Comparison of ENCODE assay signal across 8 mouse cellular contexts in genomic region chr2:35337419-35337818, GRCm38 (mm10). TPM values are rescaled to one million over a fixed set of nuclear protein-coding genes. Genes with fewer than 3 reads are reported as not detected.
DNase-seq lines count a peak whose midpoint lies in the region; ATAC-seq lines count a peak whose summit lies in the region.

No protein-coding gene starts in this region.

- peak overlapping the region; percentile 96 for H3K4me2 ChIP-seq in forebrain, embryonic 13.5 days
- H3K4me2 ChIP-seq in intestine, embryonic 15.5 days (replicated peaks), result peak overlapping the region; percentile 94

- no peaks in the 10 kb centered on the region for H3K9me3 ChIP-seq in forebrain, embryonic 13.5 days (replicated peaks)
- H3K9me3 ChIP-seq in intestine, embryonic 15.5 days, result no peaks in the 10 kb centered on the region

- intact Hi-C loops in heart, postnatal 36 days (cut with DNase I), result loop anchor here (2.0 kb wide), 1 partner anchor 15 kb away; no protein-coding TSS in a partner anchor

- peaks cover 17% of the 10 kb centered on the region for H3K4me1 ChIP-seq in forebrain, embryonic 13.5 days
- H3K4me1 ChIP-seq in intestine, embryonic 15.5 days (replicated peaks), result peaks cover 22% of the 10 kb centered on the region

- no peaks in the 10 kb centered on the region for H3K27me3 ChIP-seq in forebrain, embryonic 13.5 days
- no peaks in the 10 kb centered on the region for H3K27me3 ChIP-seq in intestine, embryonic 15.5 days (replicated peaks)

- peak overlapping the region; percentile 67 for H3K4me3 ChIP-seq in forebrain, embryonic 13.5 days
- H3K4me3 ChIP-seq in intestine, embryonic 15.5 days (replicated peaks), result peak overlapping the region; percentile 79

- ATAC-seq in forebrain, embryonic 13.5 days, result no peak
- ATAC-seq in intestine, embryonic 15.5 days, result no peak; the same call in 1 of the 2 replicates
- ATAC-seq in megakaryocyte-erythroid progenitor cell, adult 5-6 weeks (replicated peaks; ENCODE audit: low FRiP score, low TSS enrichment, poor library complexity, severe bottlenecking), result no peak
- ATAC-seq in cerebellum, adult (ENCODE audit: insufficient number of reproducible peaks, low FRiP score, low TSS enrichment), result no peak

- peak; percentile 95 for DNase-seq in heart, adult 11 months
- no peak for DNase-seq in heart, postnatal 36 days
- DNase-seq in lung, postnatal 10 days, result peak; percentile 45
- DNase-seq in yolk sac, embryonic 10.5 days (ENCODE audit: low spot score), result no peak

- peak overlapping the region; percentile 72 for H3K9ac ChIP-seq in forebrain, embryonic 13.5 days
- peak overlapping the region; percentile 80; the same call in 1 of the 2 replicates for H3K9ac ChIP-seq in intestine, embryonic 15.5 days

- peak overlapping the region; percentile 12; the same call in 1 of the 2 replicates for H3K27ac ChIP-seq in forebrain, embryonic 13.5 days
- peak overlapping the region; percentile 92 for H3K27ac ChIP-seq in intestine, embryonic 15.5 days

- 45% methylated on average over 10 of the region's 10 CpGs for WGBS in forebrain, embryonic 13.5 days
- WGBS in intestine, embryonic 15.5 days, result 36% methylated on average over 10 of the region's 10 CpGs

- H3K36me3 ChIP-seq in forebrain, embryonic 13.5 days (ENCODE audit: poor library complexity, severe bottlenecking), result no peaks in the 10 kb centered on the region
- no peaks in the 10 kb centered on the region for H3K36me3 ChIP-seq in intestine, embryonic 15.5 days

RNA-seq across cellular contexts. Expression of gene Stom, which starts 0.6 kb away (rescaled TPM):
- total RNA-seq in heart, postnatal 36 days (2021), result 10 to 100 TPM; 79.9 to 88.4 TPM
- polyA plus RNA-seq in forebrain, embryonic 13.5 days (2015; fragmentation: Nextera tagmentation; extraction: Ambion mirVana), result 8.0 and 9.4 TPM in 2 replicates
- polyA plus RNA-seq in intestine, embryonic 15.5 days (2015; fragmentation: Nextera tagmentation; extraction: Ambion mirVana), result 62.7 and 70.0 TPM in 2 replicates
- 142 and 145 TPM in 2 replicates for total RNA-seq in megakaryocyte-erythroid progenitor cell, adult 5-6 weeks (2014; fragmentation: Nextera tagmentation)
- total RNA-seq in megakaryocyte-erythroid progenitor cell, adult 5-6 weeks (2017), result 155 and 216 TPM in 2 replicates

RNA-seq across cellular contexts. Expression of gene 4930568D16Rik, which starts 30.1 kb away (rescaled TPM):
- not detected for total RNA-seq in heart, postnatal 36 days (2021)
- not detected in 2 replicates for polyA plus RNA-seq in forebrain, embryonic 13.5 days (2015; fragmentation: Nextera tagmentation; extraction: Ambion mirVana)
- polyA plus RNA-seq in intestine, embryonic 15.5 days (2015; fragmentation: Nextera tagmentation; extraction: Ambion mirVana), result not detected in 2 replicates
- total RNA-seq in megakaryocyte-erythroid progenitor cell, adult 5-6 weeks (2014; fragmentation: Nextera tagmentation), result not detected in 2 replicates
- not detected in 2 replicates for total RNA-seq in megakaryocyte-erythroid progenitor cell, adult 5-6 weeks (2017)

RNA-seq across cellular contexts. Expression of gene 4930402F06Rik, which starts 59.6 kb away (rescaled TPM):
- not detected for total RNA-seq in heart, postnatal 36 days (2021)
- polyA plus RNA-seq in forebrain, embryonic 13.5 days (2015; fragmentation: Nextera tagmentation; extraction: Ambion mirVana), result not detected in 2 replicates
- not detected in 2 replicates for polyA plus RNA-seq in intestine, embryonic 15.5 days (2015; fragmentation: Nextera tagmentation; extraction: Ambion mirVana)
- not detected in 2 replicates for total RNA-seq in megakaryocyte-erythroid progenitor cell, adult 5-6 weeks (2014; fragmentation: Nextera tagmentation)
- total RNA-seq in megakaryocyte-erythroid progenitor cell, adult 5-6 weeks (2017), result not detected in 2 replicates

Comparison
In these comparisons a context has a peak if more than half of its experiments do, and no peak if none do; other contexts are left out.
1. DNase-seq: peak in heart, adult 11 months (single experiment) and lung, postnatal 10 days (single experiment); none in heart, postnatal 36 days (0 of 2) and yolk sac, embryonic 10.5 days (single experiment).